Mouse (Mus musculus): ENCODE data around the gene Arhgef15.

Arhgef15 gene

DNA sequence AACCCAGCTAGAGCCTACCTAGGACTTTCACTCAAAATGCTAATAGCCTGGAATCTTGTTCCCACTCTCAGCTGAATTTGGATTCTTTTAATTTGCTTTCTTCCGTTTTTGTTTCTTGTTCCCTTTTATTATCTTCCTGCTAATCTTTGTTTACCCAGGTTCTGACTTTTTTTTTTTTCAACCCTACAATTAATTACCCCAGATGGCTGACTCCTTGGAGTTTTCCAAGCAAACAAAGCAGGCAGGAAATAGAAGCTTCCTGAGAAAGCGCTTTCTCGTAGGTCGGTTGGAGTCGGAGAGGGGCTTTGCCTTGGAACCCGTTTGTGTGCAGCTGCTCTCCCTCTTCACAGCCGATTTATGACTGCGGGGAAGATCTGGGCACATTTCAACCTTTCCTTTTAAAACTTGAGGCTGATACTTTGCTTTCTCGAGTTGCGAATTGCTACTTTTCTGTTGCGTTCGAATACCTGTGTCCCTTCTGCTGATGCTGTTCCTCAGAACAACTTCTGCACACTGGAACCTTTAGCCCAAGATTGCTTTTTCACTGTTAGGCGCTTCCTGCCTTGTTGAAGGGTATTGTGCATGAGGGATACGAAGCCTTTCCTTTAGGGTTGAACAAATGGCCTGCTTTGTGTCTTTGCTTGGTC, 45.6 kb downstream of the Arhgef15 start:
- peak; percentile 30 for DNase-seq

DNA sequence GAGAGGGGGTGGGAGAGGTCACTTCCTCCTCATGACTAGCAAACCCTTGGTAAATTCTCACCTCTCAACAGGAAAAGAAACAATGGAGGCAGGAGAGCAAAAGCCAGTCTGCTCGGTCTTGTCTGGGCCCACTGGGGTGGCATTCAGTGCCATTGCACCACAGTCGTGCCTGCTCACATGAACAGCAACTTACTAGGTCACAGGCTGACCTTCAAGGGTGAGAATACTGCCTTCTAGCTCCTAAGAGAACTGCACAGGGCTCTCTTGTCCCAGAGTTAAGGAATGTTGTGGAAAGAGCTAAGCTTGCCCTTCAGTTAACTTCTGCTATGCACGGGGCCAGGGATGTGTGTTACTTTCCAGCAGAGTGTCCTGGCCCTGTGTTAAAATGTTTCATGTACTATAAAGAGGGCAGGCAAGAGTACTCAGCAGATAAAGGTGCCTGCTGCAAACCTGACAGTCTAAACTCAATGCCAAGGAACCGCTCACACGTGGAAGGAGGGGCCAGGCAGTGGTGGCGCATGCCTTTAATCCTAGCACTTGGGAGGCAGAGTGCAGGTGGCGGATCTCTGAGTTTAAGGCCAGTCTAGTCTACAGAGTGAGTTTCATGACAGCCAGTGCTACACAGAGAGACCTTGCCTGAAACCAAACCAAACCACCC, 48.3 kb downstream of the Arhgef15 start:
- DNase-seq = no peak

DNA sequence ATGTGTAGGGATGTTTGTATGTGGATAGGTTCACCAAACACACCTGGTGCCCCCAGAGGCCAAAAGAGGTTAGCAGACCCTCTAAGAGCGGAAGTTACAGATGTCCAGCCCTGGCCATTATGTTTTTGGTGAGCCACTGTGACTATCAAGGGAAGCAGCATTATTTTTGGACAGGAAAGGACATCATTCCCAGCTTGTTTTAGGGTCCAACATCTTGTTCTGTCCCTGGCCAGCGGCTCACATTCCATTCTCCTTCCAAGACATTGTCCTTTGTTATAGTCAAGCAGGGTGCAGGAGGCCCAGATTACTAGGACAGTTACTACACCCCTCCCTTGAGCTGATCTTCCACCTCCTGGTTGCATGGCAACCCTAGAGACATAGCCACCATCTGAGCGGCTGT, 50.0 kb downstream of the Arhgef15 start:
- no peak for DNase-seq

DNA sequence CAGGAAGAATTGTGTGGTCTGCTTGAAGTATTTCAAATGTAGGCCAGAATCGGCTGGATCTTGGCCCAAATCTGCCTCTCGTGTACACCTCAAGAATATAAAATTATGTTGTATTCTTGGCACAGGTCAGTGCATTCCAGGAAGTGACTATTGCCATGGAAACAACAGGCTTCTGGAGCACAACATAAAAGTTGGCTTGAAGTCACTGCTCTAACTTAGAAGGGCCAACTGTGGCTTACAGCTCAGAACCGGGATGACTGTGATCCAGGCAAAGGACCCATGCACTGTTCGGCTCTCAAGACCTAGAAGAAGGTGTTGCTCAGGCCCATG, 50.9 kb downstream of the Arhgef15 start:
- no peak for DNase-seq

DNA sequence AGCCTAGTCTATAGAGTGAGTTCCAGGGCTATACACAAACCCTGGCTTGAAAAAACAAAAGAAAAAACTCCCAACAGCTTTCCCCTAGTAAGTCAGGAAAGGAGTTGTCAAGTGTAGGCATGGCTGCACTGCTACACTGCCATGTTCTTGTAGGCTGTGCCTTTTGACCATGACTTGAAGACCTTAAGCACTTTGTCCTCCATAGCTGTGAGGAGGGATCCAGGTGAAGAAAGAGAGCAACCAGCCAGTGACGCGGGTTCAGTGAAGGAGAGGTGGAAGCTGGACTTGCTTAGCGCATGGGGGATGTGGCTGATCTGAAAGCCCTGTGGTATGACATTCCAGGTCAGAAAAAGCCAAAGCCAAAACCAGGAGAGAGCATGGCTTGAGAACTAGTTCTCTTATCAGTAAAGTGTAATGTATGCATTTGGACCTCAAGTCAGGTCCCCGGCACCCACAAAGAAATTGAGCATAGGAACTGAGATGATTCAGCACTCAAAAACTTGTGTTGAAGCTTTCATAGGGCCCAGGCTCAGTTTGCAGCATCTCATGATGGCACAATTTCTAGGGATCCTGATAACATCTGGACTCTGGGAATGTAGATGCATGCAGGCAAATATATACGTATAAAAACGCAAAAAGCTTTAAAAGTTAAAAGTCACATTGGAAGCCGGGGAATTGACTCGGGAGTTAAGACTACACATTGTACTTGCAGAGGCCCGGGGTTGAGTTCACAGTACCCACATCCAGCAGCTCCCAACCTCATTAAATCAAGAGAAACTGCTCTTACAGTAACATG, 51.4 kb downstream of the Arhgef15 start:
- DNase-seq = no peak

DNA sequence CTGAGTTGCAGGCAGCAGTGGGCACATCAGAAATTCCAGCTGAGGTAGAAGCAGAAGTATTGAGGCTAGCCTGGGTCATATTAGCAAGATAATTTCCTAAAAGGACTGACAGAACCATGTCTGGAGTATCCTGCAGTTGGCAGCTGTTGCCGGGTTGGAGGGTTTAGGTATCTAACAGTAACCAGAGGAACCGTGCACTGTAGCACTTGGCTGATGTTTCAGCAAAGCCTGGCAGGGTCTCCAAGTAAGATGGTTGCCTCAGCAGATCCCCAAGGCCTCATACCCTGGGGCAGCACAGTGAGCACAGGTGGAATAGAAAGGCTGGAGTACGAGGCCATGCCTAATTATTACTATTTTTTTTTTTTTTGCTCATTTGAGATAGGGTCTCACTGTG, 52.1 kb downstream of the Arhgef15 start:
- DNase-seq = no peak

DNA sequence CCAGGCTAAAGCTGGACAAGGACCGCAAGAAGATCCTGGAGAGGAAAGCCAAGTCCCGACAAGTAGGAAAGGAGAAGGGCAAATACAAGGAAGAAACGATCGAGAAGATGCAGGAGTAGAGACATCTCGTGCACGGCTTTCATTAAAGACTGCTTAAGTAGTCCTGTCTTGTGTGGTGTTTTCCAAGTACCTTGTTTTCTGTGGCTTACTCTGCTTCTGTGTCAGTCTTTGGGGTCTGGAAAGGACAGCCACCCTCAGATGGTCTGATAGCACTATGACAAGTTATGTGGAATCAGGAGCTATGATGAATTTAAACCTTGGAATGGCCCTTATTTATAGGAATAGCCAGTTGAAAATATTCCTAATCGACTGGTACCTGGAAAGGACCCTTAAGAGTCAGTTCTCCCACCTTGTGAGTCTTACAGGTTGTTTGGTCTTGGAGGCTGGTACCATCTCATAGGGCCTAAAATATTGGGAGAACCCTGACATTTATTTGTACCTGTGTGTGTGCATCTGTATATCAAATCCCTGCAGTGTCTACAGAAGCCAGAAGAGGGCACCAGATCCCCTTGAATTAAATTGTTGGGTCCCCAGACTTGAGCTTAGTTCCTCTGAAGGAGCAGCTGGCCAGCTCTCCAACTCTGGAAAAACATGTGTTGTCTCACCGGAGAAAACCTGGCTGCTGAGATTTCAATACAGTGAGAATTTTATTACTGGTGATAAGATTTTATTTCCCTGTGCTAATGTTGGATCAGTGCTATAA, 52.7 kb downstream of the Arhgef15 start:
- peak; percentile 93 for DNase-seq

DNA sequence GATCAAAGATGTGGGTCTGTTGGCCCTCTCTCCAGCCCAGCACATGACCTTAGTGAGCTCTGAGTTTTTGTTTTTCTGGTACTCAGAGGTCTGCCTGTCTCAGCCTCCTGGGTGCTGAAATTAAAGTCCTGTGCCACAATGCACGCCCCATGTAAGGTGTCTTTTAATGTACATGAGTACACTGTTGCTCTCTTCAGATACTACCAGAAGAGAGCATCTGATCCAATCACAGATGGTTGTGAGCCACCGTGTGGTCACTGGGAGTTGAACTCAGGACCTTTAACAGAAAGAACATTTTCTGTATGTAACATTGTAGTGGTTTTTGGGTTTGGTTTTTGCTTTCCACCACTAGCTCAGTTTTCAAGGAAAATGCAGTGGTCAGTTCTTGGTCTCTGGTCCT, 53.5 kb downstream of the Arhgef15 start:
- DNase-seq = no peak

DNA sequence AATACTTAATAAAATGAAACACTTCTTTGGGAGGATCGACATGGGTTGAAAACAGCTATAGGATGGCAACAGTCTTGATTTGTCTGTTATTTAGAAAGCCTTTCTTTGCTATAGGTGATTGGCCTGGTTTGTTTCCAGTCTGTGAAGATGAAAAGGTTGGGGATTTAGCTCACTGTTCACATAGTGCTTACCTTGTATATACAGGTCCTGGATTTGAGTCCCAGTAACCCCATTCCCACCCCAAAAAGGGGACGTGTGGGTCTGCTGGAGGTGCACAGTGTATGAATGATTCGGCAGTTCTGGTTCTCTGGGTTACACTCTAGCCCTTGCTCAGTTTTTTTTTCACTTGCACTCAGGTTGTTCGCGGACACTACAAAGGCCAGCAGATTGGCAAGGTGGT, 54.5 kb downstream of the Arhgef15 start:
- DNase-seq = no peak

DNA sequence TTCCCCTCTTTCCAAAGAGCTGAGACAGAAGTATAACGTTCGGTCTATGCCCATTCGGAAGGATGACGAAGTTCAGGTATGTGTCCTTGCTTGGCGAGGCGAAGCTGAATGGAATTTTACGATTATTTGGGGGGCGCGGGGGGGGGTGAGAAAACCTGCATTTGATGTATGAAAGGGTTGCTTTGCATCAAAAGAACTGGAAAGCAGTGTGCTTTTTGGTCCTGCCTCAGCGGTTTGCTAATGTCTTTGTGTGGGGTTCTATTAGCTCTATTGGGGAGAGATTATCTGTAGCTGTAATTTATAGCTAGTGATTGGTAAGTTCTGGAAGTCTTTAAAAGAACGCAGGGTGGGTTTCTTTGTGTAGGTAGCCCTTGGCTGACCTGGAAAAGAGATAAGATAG, 54.9 kb downstream of the Arhgef15 start:
- no peak for DNase-seq

DNA sequence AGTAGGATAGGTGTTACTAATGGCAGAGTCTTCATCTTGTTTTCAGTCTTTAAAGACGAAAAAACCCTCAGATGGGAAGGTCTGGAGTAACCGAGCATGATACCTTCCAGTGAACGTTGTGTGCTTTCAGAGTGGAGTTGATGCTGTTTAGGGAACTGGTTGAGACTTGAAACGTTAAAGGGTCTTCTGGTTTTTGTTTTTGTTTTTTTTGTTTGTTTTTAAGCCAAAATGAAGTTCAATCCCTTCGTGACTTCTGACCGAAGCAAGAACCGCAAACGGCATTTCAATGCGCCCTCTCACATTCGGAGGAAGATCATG, 55.3 kb downstream of the Arhgef15 start:
- no peak for DNase-seq

DNA sequence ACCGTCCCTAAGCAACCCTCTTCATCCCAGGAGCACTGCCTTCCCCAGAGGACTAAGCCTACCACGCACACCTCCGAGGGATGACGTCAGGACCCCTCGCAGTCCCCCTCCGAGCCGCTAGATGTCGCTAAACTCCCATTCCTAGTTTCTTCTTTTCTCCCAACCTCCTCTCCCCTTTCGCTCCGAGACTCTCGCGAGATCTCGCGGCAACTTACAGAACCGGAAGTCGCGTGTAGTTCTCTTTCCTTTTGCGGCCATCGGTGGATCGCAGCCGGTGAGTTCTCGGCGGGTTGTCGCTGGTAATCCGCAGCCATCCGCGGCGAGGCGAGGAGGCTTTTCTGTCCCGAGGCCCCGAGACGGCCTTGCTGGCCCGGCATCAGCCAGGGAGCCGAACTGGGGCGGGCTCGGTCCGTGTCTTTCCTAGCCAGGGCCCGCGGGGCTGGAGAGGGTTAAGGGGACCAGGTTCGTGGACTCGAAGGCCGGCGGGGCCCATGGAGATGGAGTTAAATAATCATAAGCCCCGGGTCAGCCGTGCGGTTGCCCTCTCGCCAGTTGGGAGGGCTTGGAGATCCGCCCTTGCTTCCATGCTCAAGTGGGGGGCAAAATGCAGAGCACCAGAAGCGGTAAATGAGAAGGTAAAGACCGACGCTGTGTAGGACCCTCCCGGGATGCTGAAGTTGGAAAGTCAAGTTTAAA, 55.8 kb downstream of the Arhgef15 start, which contains the start of gene Rpl26:
Rpl26 (plus strand) TSS at position 233 of the 696 bp plus-strand sequence.
- DNase-seq = peak; percentile 99

DNA sequence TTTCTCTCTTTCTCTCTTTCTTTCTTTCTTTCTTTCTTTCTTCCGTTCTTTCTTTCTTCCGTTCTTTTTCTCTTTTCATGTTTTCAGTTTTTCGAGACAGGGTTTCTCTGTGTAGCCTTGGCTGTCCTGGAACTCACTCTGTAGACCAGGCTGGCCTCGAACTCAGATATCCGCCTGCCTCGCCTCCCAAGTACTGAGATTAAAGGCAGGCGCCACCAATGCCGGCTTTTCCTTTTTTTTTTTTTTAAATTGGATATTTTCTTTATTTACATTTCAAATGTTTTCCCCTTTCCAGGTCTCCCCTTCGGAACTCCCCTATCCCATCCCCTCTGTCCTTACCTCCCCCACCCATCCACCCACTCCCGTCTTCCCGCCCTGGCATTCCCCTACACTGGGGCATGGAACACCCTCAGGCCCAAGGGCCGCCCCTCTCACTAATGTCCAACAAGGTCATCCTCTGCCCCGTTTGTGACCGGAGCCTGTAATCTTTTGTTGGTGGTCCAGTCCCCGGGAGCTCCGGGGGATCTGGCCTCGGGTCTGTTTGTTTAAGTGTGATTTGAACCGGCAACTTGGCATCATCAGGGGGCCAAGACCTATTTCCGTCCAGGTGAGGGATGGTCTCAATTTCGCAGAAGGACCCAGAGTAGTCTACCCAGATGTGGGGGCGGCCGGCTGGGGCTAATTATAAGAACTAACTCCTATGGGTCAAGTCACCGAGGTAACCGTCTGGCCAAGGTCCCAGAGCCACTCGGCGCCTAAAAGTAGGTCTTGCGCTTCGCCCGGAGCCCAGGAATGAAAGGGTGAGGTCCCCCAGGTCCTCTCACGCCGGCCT, 56.5 kb downstream of the Arhgef15 start:
- DNase-seq = no peak

DNA sequence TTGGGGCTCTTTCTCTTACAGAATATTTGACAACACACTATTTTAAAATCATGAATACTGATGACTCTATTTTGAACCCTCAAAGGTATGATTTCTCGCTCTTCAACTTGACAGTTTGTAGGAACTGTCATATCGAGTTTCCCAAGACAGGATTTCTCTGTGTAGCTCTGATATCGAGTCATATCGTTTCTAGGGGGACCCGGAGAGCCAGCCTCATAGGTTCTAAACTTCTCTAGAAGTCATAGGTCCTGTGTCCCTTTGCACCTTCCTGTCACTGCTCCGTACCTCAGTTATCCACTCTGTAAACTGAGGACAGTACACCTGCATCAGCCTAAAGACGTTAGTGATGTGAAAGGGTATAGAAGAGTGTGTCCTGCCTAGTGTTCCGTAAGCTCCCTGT, 57.5 kb downstream of the Arhgef15 start:
- DNase-seq = no peak

DNA sequence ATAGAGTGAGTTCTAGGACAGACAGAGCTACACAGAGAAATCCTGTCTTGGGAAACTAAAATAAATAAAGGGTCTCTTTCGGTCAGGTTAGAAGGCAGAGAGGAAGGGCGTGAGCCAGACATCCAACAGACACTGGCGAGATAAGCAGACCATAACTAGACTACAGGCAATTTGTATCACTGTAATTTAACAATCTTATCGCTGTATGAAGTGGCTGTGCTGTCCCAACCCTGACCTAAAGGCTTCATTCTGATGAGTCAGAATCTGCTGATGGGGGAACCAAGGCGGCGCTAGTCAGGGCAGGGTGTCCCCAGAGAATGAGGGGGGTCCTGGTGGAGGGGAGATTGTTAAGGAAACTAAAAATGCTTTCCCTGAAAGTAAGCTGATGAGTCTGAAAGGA, 58.5 kb downstream of the Arhgef15 start:
- DNase-seq = no peak

DNA sequence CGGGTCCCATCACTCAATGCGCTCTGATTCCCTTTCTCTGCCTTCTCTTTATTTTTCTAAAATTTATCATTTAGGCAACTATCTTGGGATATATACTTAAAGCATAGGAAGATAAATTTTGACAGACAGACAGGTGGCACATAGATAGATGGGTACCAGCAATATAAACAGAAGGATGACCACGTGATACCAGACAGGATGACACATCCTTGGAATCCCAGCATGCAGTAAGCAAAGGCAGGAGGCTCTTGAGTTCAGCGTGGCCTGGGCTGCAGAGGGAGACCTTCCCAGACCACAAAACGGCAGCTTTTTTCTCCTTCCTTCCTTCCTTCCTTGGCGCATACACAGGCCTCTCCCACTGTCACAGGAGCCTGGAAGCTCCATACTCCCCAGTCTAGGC, 59.4 kb downstream of the Arhgef15 start:
- DNase-seq = no peak

DNA sequence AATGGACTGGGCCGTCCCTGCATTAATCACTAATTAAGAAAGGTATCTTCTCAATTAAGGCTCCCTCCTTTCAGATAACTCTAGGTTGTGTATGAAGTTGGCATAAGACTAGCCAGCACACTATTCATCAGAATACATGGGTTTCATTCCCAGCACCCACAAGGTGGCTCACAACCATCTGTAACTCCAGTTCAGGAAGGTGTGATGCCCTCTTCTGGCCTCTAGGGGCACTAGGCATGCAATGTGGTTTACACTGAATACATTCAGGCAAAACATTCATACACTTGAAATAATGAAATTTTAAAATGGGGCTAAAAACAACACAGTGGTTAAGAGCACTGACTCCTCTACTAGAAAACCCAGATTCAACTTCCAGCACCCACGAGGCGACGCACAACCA, 60.2 kb downstream of the Arhgef15 start:
- peak; percentile 69 for DNase-seq

DNA sequence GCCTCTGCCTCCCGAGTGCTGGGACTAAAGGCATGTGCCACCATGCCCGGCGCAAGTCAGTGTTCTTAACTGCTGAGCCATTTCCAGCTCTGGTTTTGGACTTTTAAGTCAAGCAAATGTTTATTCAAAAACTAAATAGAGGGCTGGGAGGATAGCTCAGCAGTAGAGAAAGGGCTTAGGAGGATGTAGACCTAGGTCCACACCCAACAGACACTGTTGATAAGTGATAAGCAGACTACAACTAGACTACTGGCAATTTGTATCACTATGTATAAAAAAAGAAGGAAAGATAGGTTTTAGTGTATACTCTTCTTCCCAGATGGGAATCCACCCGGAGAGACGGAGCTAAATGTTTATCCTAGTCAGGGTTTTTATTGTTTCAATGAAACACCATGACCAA, 61.0 kb downstream of the Arhgef15 start:
- no peak for DNase-seq

DNA sequence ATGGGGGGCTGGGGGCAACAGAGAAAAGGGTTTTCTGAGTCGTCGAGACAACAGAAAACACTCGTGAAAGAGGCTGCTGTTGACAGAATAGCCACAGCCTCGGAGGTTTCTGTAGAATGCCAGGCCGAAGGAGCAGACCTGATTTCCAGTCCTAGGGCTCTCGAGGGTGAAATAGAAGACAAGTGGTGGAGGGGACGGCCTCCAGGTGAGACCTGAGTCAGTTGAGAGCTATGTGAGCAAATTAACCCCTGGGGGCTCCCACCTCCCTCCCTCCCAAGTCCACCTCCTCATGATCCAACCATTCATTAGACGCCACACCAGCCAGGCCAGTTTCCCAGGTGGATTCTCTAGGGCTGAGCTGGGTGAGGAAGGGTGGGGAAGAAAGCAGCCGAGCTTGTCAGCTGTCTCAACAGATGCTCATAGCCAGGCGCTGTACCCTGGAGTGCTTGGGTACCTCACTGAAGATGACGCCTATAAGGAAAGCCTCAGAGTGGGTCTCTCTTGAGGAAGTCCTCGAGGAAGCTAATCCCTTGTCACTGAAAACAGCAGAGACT, 63.3 kb downstream of the Arhgef15 start:
- DNase-seq = no peak
